Mouse (Mus musculus): ENCODE results near the gene Snapc5. TPM values are rescaled to one million over a fixed set of nuclear protein-coding genes. Genes with fewer than 3 reads are reported as not detected.
"Not testable (repeated sequence)": the region's sequence is repeated elsewhere in the genome, so short reads cannot be mapped to it uniquely, and the experiment has no call there.

The Snapc5 gene
- 20.4 and 22.9 TPM in 2 replicates for total RNA-seq (2021)
- long read RNA-seq, experiment 1, transcript Snapc5-201 (3 exons, 1,228 nt): major isoform, 32 of 39 reads
- long read RNA-seq, experiment 1, partial matches to known transcripts: 0 of 39 reads
- long read RNA-seq, experiment 1, other reads (novel, unspliced or antisense): 7 of 39 reads
- long read RNA-seq, experiment 2, transcript Snapc5-201 (3 exons, 1,228 nt): major isoform, 31 of 39 reads
- long read RNA-seq, experiment 2, partial matches to known transcripts: 0 of 39 reads
- long read RNA-seq, experiment 2, other reads (novel, unspliced or antisense): 8 of 39 reads

- DNase-seq: peak; percentile 93
These were observed at the start of gene Snapc5 for GRCm38 (mm10) chr9:64178974-64179646. Gene Snapc5 (plus strand): TSS chr9:64179274.

- DNase-seq: no peak
These were observed 47.5 kb upstream of the Snapc5 start for GRCm38 (mm10) chr9:64131623-64132022.

- DNase-seq: peak; percentile 59
These were observed 40.2 kb upstream of the Snapc5 start for GRCm38 (mm10) chr9:64138896-64139295.

DNA sequence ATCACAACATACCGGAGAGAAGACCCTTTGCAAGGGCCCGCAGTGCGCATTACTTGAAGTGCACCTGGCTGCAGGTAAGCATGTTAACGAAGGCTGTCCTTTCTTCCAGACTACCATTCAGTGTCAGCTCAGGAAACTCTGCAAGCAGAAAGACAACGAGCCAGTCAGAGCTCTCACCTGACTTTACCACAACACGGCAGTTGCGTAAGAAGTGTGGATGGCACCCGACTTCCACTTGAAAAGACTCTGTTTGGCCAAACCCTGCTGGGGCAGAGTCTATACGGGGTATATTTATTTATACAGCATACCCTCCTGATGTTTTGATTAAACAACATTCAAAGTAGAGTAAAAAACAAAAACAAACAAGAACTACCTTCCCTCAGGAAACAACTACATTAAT lies 39.2 kb upstream of the Snapc5 start:
- DNase-seq: no peak

DNA sequence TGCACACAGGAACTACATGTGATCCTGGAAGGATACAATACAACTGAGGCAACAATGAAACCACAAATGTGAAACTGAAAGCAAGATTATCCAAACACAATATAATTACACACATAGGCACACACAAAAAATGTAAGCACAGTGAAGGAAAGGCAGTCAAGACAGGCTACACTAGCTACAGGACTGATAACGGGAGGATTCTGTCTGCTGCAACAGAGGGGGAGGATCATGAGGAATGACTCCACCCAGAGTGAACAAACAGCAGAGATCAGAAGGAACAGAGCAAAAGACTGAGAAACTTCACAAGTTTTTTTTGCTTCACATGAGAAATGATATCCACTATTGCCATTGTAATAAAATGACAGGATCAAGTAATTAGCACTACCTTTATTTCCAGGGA lies 22.4 kb upstream of the Snapc5 start:
- DNase-seq: no peak

DNA sequence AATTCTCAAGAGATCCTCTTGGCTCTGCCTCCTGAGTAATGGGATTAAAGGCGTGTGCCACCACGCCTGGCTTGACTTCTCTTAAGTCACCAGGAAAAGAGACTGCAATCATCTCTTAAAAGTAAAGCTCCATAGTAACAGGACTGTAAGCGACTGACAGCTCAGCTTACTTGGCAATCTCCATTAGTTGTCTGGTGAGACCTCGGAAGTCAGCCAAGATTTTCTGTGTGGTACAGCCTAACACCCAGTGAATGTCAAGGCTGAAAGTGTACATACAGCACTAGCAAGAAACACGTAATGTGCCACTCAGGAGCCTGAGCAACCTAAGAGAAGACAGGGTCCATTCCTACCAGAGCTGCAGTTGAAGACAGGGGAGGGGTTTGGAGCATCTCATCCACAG lies 18.6 kb upstream of the Snapc5 start:
- DNase-seq: peak; percentile 63

- DNase-seq: not testable (repeated sequence)
These were observed 9.1 kb upstream of the Snapc5 start for GRCm38 (mm10) chr9:64169967-64170366.

GRCm38 (mm10) chr9:64172145-64172815 lies 6.8 kb upstream of the Snapc5 start:
- DNase-seq: no peak

DNA sequence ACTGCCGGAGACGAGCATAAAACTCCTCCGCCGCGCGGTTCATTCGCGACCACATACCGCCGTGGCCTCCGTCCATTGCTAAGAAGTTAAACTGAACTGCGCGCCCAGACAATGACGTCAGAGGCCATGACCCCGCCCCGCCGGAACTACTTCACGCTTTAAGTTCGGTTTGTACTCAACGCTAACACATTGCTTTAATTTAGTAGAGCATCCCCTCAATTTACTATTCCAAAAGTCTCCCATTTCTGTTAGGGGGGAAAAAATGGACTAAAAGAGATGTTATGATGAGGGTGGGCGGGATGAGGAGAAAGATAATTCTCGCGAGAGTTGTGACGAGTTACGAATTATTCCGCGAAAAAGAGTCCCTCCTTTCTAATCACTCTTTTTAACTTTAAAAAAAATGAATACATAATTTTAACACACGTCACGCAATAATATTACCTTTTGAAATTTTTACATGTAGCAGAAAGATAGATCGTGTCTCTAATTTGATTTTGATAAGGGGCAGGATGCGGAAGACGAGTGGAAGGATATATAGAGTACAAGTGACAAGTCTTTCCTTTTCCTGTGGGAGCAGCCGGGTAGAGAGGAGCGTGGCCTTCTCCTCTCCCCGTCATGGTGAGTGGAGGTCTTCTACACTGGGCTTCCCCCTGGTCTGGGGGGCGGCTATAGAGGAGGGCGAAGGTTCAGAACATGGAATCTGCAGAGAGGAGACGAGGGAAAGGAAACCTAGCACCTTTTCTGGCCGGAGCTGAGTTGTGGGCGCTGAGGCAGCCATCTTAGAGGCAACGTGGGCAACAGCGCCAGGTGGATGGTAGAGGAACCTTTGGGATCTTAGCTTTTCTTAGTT lies 6.0 kb upstream of the Snapc5 start, which contains the start of the genes Zwilch and Rpl4:
TSS of gene Zwilch (minus strand) at position 289 of the 850 bp plus-strand sequence.
TSS of gene Rpl4 (plus strand) at position 560 of the 850 bp plus-strand sequence.
- peak; percentile 86 for DNase-seq

DNA sequence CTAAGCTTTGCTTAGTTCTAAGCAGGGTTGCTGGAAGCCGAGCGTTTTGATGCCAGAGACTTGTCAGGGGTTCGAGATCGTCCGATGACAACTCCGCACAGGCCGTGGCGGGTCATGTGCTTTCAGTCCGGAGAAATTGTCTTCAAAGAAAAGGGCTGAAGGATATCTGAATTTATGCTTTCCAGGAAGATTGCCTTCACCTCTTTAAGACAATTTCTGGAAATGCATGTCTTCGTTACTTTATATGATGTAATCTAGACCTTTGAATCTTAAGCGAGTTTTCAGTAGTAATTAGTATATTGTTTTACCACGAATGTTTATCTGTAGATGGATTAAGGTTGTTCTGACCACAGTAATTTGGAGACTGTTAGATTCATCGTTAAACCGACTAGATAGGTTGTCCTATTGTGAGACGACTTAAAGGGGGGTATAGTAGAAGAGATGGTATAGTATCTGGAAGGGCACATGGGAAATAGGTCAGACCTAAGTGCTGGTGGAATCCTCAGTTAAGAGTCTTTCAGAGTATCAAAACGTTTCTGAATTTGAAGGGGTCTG lies 5.3 kb upstream of the Snapc5 start:
- no peak for DNase-seq

DNA sequence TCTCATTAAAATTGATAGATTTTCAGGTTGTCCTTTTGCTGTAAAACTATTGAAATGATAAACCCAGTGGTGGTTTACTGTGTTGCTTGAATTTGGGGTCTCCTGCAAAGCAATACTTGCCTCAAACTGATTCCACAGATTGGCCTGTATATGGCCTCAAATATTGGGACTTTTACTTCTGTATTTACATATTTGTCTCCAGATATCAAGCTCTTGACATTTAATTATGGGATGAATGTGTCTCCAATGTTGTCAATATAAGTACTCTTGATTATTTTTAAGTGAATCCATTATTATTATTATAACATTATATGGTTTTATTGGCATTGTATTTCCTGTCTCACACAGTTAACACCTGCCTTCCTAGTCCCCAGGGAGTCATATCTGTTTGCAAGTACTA lies 4.7 kb upstream of the Snapc5 start:
- no peak for DNase-seq

- DNase-seq: no peak
These were observed 4.3 kb upstream of the Snapc5 start for GRCm38 (mm10) chr9:64174766-64175165.

DNA sequence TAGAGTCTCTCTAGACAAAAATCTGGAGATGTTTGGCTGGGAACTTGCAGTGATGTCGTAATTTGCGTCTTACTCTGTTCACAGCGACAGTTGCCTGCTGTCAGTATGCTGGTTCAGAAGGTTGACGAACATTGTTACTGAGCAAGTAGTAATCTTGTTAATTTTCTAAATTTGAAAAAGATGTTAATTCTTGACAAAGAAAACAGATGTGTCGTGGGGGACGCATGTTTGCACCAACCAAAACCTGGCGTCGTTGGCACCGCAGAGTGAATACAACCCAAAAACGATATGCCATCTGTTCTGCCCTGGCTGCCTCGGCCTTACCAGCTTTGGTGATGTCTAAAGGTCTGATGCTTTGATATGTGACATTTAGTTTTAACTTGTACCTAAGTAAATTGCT lies 3.7 kb upstream of the Snapc5 start:
- no peak for DNase-seq

GRCm38 (mm10) chr9:64178610-64178973 lies 482 bp upstream of the Snapc5 start:
- DNase-seq: no peak

DNA sequence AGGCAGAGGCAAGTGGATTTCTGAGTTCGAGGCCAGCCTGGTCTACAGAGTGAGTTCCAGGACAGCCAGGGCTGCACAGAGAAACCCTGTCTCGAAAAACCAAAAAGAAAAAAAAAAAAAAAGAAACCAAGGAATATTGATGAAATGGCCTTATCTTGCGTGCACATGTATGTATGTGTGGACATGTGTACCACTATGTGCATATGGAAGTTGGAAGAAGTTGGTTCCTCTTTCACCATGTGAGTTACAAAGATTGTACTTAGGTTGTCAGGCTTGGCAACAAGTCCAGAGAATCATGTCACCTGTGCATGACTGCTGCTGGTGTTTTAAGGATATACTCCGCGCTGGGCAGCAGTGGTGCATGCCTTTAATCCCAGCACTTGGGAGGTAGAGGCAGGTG lies 4.2 kb downstream of the Snapc5 start:
- DNase-seq: not testable (repeated sequence)

- no peak for DNase-seq
These were observed 5.2 kb downstream of the Snapc5 start for GRCm38 (mm10) chr9:64184166-64184840.

GRCm38 (mm10) chr9:64193879-64194278 lies 14.8 kb downstream of the Snapc5 start:
- peak; percentile 22 for DNase-seq

DNA sequence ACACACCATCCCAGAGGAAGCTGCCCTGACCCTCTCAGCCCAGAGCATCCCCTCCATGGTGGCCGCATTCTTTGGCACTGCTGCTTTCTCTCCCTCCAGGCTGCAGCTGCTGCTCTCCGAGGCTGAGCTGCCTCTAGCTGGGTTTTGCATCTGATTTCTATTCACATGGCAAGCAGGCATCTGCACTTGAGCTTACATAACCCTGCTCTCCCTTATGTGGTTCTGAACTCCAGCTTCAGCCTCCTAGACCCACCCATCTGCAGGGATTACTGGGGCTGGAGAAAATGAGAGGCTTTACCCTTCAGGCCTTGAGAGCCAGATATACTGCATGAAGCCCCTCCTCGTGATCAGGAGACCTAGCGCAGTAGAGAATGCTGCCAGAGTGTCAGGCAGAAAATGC lies 16.5 kb downstream of the Snapc5 start:
- DNase-seq: no peak

DNA sequence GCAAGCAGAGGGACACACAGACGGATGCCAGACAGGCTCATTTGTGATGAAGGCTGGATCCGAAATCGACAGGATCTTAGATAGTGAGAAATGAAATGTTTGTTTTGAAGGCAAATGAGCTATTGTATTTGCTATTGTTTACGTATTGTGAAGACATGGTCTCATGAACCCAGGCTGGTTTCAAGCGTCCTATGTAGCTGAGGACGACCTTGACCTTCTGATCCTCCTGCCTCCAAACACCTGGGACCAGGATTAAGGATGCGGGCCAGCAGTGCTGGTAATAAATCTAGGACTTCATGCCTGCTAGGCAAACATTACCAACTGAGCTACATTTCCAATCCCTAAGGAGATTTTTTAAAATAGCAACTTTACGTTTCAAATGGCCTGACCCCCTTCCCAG lies 18.4 kb downstream of the Snapc5 start:
- no peak for DNase-seq

GRCm38 (mm10) chr9:64198068-64198762 lies 19.1 kb downstream of the Snapc5 start:
- DNase-seq: no peak

Measured in adrenal gland, postnatal 14 days (tissue).